Mouse (Mus musculus): ENCODE results near the gene Cabp7.
"Not testable (repeated sequence)": the region's sequence is repeated elsewhere in the genome, so short reads cannot be mapped to it uniquely, and the experiment has no call there.

The Cabp7 gene

GRCm38 (mm10) chr11:4747285-4747684, 707 bp upstream of the Cabp7 start:
- DNase-seq (ENCODE audit: low spot score in 2 of 2): no peak

- no peak for DNase-seq (ENCODE audit: low spot score in 2 of 2)
Measured at GRCm38 (mm10) chr11:4745969-4746368, 609 bp downstream of the Cabp7 start.

GRCm38 (mm10) chr11:4744691-4745090, 1.9 kb downstream of the Cabp7 start:
- no peak for DNase-seq (ENCODE audit: low spot score in 2 of 2)

- no peak for DNase-seq (ENCODE audit: low spot score in 2 of 2)
Measured at GRCm38 (mm10) chr11:4740785-4741184, 5.8 kb downstream of the Cabp7 start.

- no peak for DNase-seq (ENCODE audit: low spot score in 2 of 2)
Measured at GRCm38 (mm10) chr11:4738719-4739118, 7.9 kb downstream of the Cabp7 start.

- no peak for DNase-seq (ENCODE audit: low spot score in 2 of 2)
Measured at GRCm38 (mm10) chr11:4737682-4738081, 8.9 kb downstream of the Cabp7 start.

- DNase-seq (ENCODE audit: low spot score in 2 of 2): no peak
Measured at GRCm38 (mm10) chr11:4736355-4736754, 10.2 kb downstream of the Cabp7 start.

GRCm38 (mm10) chr11:4734179-4734578, 12.4 kb downstream of the Cabp7 start:
- no peak for DNase-seq (ENCODE audit: low spot score in 2 of 2)

GRCm38 (mm10) chr11:4731781-4732180, 14.8 kb downstream of the Cabp7 start:
- no peak for DNase-seq (ENCODE audit: low spot score in 2 of 2)

GRCm38 (mm10) chr11:4730913-4731312, 15.7 kb downstream of the Cabp7 start:
- no peak for DNase-seq (ENCODE audit: low spot score in 2 of 2)

- DNase-seq (ENCODE audit: low spot score in 2 of 2): no peak
Measured at GRCm38 (mm10) chr11:4730096-4730495, 16.5 kb downstream of the Cabp7 start.

GRCm38 (mm10) chr11:4729603-4730002, 17.0 kb downstream of the Cabp7 start:
- no peak for DNase-seq (ENCODE audit: low spot score in 2 of 2)

GRCm38 (mm10) chr11:4721728-4722127, 24.9 kb downstream of the Cabp7 start:
- no peak for DNase-seq (ENCODE audit: low spot score in 2 of 2)

- no peak for DNase-seq (ENCODE audit: low spot score in 2 of 2)
Measured at GRCm38 (mm10) chr11:4720900-4721580, 25.5 kb downstream of the Cabp7 start.

- DNase-seq (ENCODE audit: low spot score in 2 of 2): no peak
Measured at GRCm38 (mm10) chr11:4720393-4720792, 26.2 kb downstream of the Cabp7 start.

GRCm38 (mm10) chr11:4719961-4720360, 26.6 kb downstream of the Cabp7 start:
- DNase-seq (ENCODE audit: low spot score in 2 of 2): no peak

- DNase-seq (ENCODE audit: low spot score in 2 of 2): no peak
Measured at GRCm38 (mm10) chr11:4718548-4718947, 28.0 kb downstream of the Cabp7 start.

- no peak for DNase-seq (ENCODE audit: low spot score in 2 of 2)
Measured at GRCm38 (mm10) chr11:4716530-4717236, 29.9 kb downstream of the Cabp7 start.

- DNase-seq (ENCODE audit: low spot score in 2 of 2): no peak
Measured at GRCm38 (mm10) chr11:4715596-4715995, 31.0 kb downstream of the Cabp7 start.

GRCm38 (mm10) chr11:4714727-4715126, 31.9 kb downstream of the Cabp7 start:
- DNase-seq (ENCODE audit: low spot score in 2 of 2): no peak

GRCm38 (mm10) chr11:4712822-4713221, 33.8 kb downstream of the Cabp7 start:
- DNase-seq (ENCODE audit: low spot score in 2 of 2): no peak

GRCm38 (mm10) chr11:4710188-4710587, 36.4 kb downstream of the Cabp7 start:
- not testable (repeated sequence) for DNase-seq (ENCODE audit: low spot score in 2 of 2)

GRCm38 (mm10) chr11:4705178-4705577, 41.4 kb downstream of the Cabp7 start:
- no peak for DNase-seq (ENCODE audit: low spot score in 2 of 2)

Measured in frontal cortex, postnatal 10 days (tissue).